Mouse (Mus musculus) ES-Bruce4 (cell line): ENCODE measurements around the gene Sin3b. TPM values are rescaled to one million over a fixed set of nuclear protein-coding genes. Genes with fewer than 3 reads are reported as not detected.

Experiments used
- H3K27ac ChIP-seq: 2 replicates; pipeline ENCODE4 v1.5.1; 2012; ENCODE audit warnings: low read length, inconsistent platforms; ENCODE audit not compliant: insufficient read depth
- H3K27me3 ChIP-seq: 2 replicates; pipeline ENCODE4 v1.6.1; 2012; ENCODE audit warnings: mild to moderate bottlenecking, low read length, inconsistent platforms; ENCODE audit not compliant: control insufficient read depth, poor library complexity, insufficient read depth, severe bottlenecking
- H3K36me3 ChIP-seq: 2 replicates; pipeline ENCODE4 v1.6.1; 2012; ENCODE audit warnings: inconsistent platforms, mild to moderate bottlenecking, low read length, moderate library complexity; ENCODE audit not compliant: control insufficient read depth, poor library complexity, insufficient read depth, severe bottlenecking
- H3K4me1 ChIP-seq: one replicate; pipeline ENCODE4 v1.8.1; 2011; ENCODE audit warnings: low read length; ENCODE audit not compliant: control insufficient read depth, insufficient read depth
- H3K4me3 ChIP-seq: 2 replicates; pipeline ENCODE4 v1.5.1; 2011; ENCODE audit warnings: low read depth, mild to moderate bottlenecking, low read length
- H3K9ac ChIP-seq: 2 replicates; pipeline ENCODE4 v1.6.1; 2012; ENCODE audit warnings: low read depth, mild to moderate bottlenecking, inconsistent platforms; ENCODE audit not compliant: poor library complexity, severe bottlenecking
- H3K9me3 ChIP-seq: replicated peaks from 2 replicates; pipeline ENCODE4 v1.6.1; 2012; ENCODE audit warnings: mild to moderate bottlenecking, low read length, inconsistent platforms; ENCODE audit not compliant: control insufficient read depth, poor library complexity, insufficient read depth, severe bottlenecking
- CTCF ChIP-seq: IDR thresholded peaks from one replicate; pipeline ENCODE4 v1.8.1; 2011; ENCODE audit warnings: low read depth, low read length
- EP300 ChIP-seq: IDR thresholded peaks from 2 replicates; pipeline ENCODE4 v1.6.1; 2011; ENCODE audit warnings: low read depth, low read length; ENCODE audit not compliant: insufficient read depth
- POLR2A ChIP-seq: IDR thresholded peaks from one replicate; pipeline ENCODE4 v1.8.1; 2011; ENCODE audit warnings: low read length; ENCODE audit not compliant: insufficient read depth
- polyA plus RNA-seq: library from polyadenylated mRNA; stranded (reverse); fragments of >200 nt; gene quantifications from 2 replicates; pipeline ENCODE4 v1.2.4, GENCODE M21; 2011; ENCODE audit warnings: low read depth; ENCODE audit not compliant: missing spikeins, insufficient read depth, insufficient read length

Sin3b gene
- polyA plus RNA-seq, 1 experiment = 196 TPM

GRCm38 (mm10) chr8:72720541-72720940 lies 2.5 kb upstream of the Sin3b start:
- H3K9ac ChIP-seq = no peak overlapping the region
- peaks cover 5% of the 10 kb centered on the region for H3K36me3 ChIP-seq
- H3K4me3 ChIP-seq = no peak overlapping the region
- H3K9me3 ChIP-seq = no peaks in the 10 kb centered on the region
- no peaks in the 10 kb centered on the region for H3K4me1 ChIP-seq
- H3K27ac ChIP-seq = no peak overlapping the region
- H3K27me3 ChIP-seq = no peaks in the 10 kb centered on the region
- TF ChIP-seq CTCF = no peak
- no peak for TF ChIP-seq EP300
- TF ChIP-seq POLR2A = no peak

GRCm38 (mm10) chr8:72723651-72724001 lies 541 bp downstream of the Sin3b start:
- no peak overlapping the region for H3K27ac ChIP-seq
- peak overlapping the region; percentile 95 for H3K9ac ChIP-seq
- no peak for TF ChIP-seq EP300
- TF ChIP-seq POLR2A = no peak
- no peak for TF ChIP-seq CTCF
- H3K4me3 ChIP-seq = peak overlapping the region; percentile 92
- H3K9me3 ChIP-seq = no peaks in the 10 kb centered on the region
- H3K27me3 ChIP-seq = no peaks in the 10 kb centered on the region
- H3K36me3 ChIP-seq = peaks cover 35% of the 10 kb centered on the region
- no peaks in the 10 kb centered on the region for H3K4me1 ChIP-seq

- H3K27ac ChIP-seq = no peak overlapping the region
- H3K9me3 ChIP-seq = no peaks in the 10 kb centered on the region
- H3K4me3 ChIP-seq = no peak overlapping the region
- H3K27me3 ChIP-seq = no peaks in the 10 kb centered on the region
- no peaks in the 10 kb centered on the region for H3K4me1 ChIP-seq
- TF ChIP-seq CTCF = no peak
- TF ChIP-seq POLR2A = no peak
- TF ChIP-seq EP300 = no peak
- H3K36me3 ChIP-seq = peaks cover 71% of the 10 kb centered on the region
- no peak overlapping the region for H3K9ac ChIP-seq
Measured at GRCm38 (mm10) chr8:72728636-72729035, 5.6 kb downstream of the Sin3b start.

GRCm38 (mm10) chr8:72735001-72735400 lies 11.9 kb downstream of the Sin3b start:
- H3K27ac ChIP-seq = no peak overlapping the region
- no peak overlapping the region for H3K4me3 ChIP-seq
- no peaks in the 10 kb centered on the region for H3K27me3 ChIP-seq
- H3K36me3 ChIP-seq = peaks cover 62% of the 10 kb centered on the region
- H3K9me3 ChIP-seq = no peaks in the 10 kb centered on the region
- H3K4me1 ChIP-seq = no peaks in the 10 kb centered on the region
- no peak for TF ChIP-seq POLR2A
- no peak for TF ChIP-seq CTCF
- no peak for TF ChIP-seq EP300
- H3K9ac ChIP-seq = no peak overlapping the region

GRCm38 (mm10) chr8:72736868-72737267 lies 13.8 kb downstream of the Sin3b start:
- no peaks in the 10 kb centered on the region for H3K4me1 ChIP-seq
- no peak for TF ChIP-seq EP300
- no peak for TF ChIP-seq CTCF
- no peak for TF ChIP-seq POLR2A
- H3K4me3 ChIP-seq = no peak overlapping the region
- no peak overlapping the region for H3K27ac ChIP-seq
- no peaks in the 10 kb centered on the region for H3K9me3 ChIP-seq
- H3K27me3 ChIP-seq = no peaks in the 10 kb centered on the region
- H3K9ac ChIP-seq = no peak overlapping the region
- peaks cover 45% of the 10 kb centered on the region for H3K36me3 ChIP-seq

GRCm38 (mm10) chr8:72746061-72746460 lies 23.0 kb downstream of the Sin3b start:
- H3K27ac ChIP-seq = no peak overlapping the region
- H3K9ac ChIP-seq = no peak overlapping the region
- H3K4me1 ChIP-seq = no peaks in the 10 kb centered on the region
- no peaks in the 10 kb centered on the region for H3K27me3 ChIP-seq
- H3K36me3 ChIP-seq = peaks cover 10% of the 10 kb centered on the region
- TF ChIP-seq EP300 (no peak), CTCF (peak; percentile 95)
- H3K9me3 ChIP-seq = no peaks in the 10 kb centered on the region
- no peak overlapping the region for H3K4me3 ChIP-seq
